Mouse (Mus musculus) embryonic facial prominence, embryonic 14.5 days (tissue): ENCODE measurements around the gene Lrrc28. TPM values are rescaled to one million over a fixed set of nuclear protein-coding genes. Genes with fewer than 3 reads are reported as not detected.
A peak's percentile ranks its signal among the peaks of the same experiment; 100 is the strongest.

Experiments used
- ATAC-seq: fragments of 200-750 bp; cut with Nextera tagmentation; 2 replicates; pipeline ENCODE4 v1.8.0; 2017; ENCODE audit warnings: low read depth, moderate number of reproducible peaks, moderate TSS enrichment
- DNase-seq: peaks from one replicate; pipeline ENCODE4 v3.0.0-alpha.2; 2015; ENCODE audit warnings: low spot score
- H3K27ac ChIP-seq: fragments of 300-500 bp; sonication (generic); replicated peaks from 2 replicates; pipeline ENCODE4 v1.5.1; 2014; ENCODE audit warnings: low read depth, mild to moderate bottlenecking, low read length, moderate library complexity
- H3K27me3 ChIP-seq: fragments of 300-500 bp; sonication (generic); replicated peaks from 2 replicates; pipeline ENCODE4 v1.6.1; 2014; ENCODE audit warnings: low read length; ENCODE audit not compliant: control insufficient read depth, insufficient read depth
- H3K36me3 ChIP-seq: fragments of 300-500 bp; sonication (generic); 2 replicates; pipeline ENCODE4 v1.6.1; 2014; ENCODE audit warnings: low read length, mixed read lengths; ENCODE audit not compliant: control insufficient read depth, insufficient read depth
- H3K4me1 ChIP-seq: fragments of 300-500 bp; sonication (generic); 2 replicates; pipeline ENCODE4 v1.6.1; 2014; ENCODE audit warnings: antibody characterized with exemption, low read length; ENCODE audit not compliant: control insufficient read depth, insufficient read depth
- H3K4me2 ChIP-seq: fragments of 300-500 bp; sonication (generic); 2 replicates; pipeline ENCODE4 v1.6.1; 2014; ENCODE audit warnings: low read depth, mild to moderate bottlenecking, low read length, moderate library complexity, mixed read lengths
- H3K4me3 ChIP-seq: fragments of 300-500 bp; sonication (generic); 2 replicates; pipeline ENCODE4 v1.5.1; 2014; ENCODE audit warnings: low read depth, mild to moderate bottlenecking, low read length
- H3K9ac ChIP-seq: fragments of 300-500 bp; sonication (generic); 2 replicates; pipeline ENCODE4 v1.6.1; 2014; ENCODE audit warnings: low read depth, mild to moderate bottlenecking, low read length, moderate library complexity, mixed read lengths
- H3K9me3 ChIP-seq: fragments of 300-500 bp; sonication (generic); 2 replicates; pipeline ENCODE4 v1.6.1; 2016; ENCODE audit warnings: low read length; ENCODE audit not compliant: control insufficient read depth
- WGBS: fragments of 180-500 bp; shearing (Covaris S2); extraction: QIAGEN DNeasy Blood & Tissue Kit; methylation state at CpG from one replicate; pipeline ENCODE4 v1.1.7; 2014; 5-methylcytosine and 5-hydroxymethylcytosine counted together
- polyA plus RNA-seq: library from polyadenylated mRNA; unstranded; fragments of >200 nt; fragmentation: Nextera tagmentation; extraction: Ambion mirVana; gene quantifications from 2 replicates; pipeline ENCODE4 v1.2.1, GENCODE M21; 2014

Lrrc28 gene
- polyA plus RNA-seq, 1 experiment from 2014 or later, result 19.8 TPM

DNA sequence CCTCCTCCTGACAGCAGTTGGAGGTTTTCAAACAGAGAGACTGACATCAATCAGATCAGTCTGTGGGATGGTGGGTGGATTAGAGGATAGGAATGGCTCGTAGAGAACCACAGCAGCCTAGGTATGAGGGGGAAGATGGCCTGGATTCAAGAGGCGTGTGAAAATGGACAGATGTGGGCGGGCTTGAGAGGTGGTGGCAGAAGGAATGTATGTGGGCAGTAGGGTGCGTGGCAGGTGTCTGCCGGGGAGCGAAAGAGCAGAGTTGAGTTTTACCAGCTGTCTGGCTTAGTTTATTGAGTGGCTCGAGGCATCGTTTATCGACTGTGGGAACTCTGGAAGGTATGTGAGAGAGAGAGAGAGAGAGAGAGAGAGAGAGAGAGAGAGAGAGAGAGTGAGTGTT lies 36.0 kb upstream of the Lrrc28 start:
- H3K4me3 ChIP-seq, result no peak overlapping the region
- 75% methylated on average over 9 of the region's 9 CpGs for WGBS
- ATAC-seq, result no peak
- DNase-seq, result no peak
- H3K9ac ChIP-seq, result no peak overlapping the region
- H3K9me3 ChIP-seq, result peaks cover 7% of the 10 kb centered on the region; the same call in 1 of the 2 replicates
- peaks cover 48% of the 10 kb centered on the region for H3K36me3 ChIP-seq
- no peak overlapping the region for H3K27ac ChIP-seq
- H3K27me3 ChIP-seq, result no peaks in the 10 kb centered on the region
- no peaks in the 10 kb centered on the region for H3K4me1 ChIP-seq
- H3K4me2 ChIP-seq, result no peak overlapping the region

DNA sequence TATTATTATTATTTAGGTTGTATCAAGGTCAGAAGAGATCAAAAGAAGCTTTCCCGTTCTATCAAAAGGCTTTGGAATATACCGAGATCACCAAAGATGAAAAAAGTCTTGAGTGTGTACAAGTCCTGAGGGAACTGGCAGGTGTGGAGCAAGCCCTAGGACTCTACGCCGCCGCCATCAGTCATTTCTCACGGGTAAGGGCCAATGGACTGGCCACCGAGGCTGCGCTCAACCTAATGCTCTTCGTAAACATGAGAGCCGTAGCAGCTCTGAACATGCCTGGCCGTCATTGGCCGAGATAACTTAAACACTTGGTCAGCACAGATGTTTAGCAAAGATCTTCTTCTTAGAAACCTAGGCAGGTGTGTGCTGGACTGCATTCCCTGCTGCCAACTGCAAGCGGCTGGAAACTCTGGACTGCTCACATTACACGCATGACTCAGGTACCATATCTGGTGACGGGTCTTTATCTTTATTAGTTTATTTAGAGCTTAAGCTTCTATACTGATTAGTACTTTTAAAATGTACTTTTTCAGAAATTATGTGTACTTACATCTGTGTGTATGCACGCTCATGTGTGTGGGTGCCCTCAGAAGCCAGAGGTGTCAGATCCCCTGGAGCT lies 33.9 kb upstream of the Lrrc28 start:
- H3K27me3 ChIP-seq, result no peaks in the 10 kb centered on the region
- no peak overlapping the region for H3K27ac ChIP-seq
- H3K36me3 ChIP-seq, result peaks cover 38% of the 10 kb centered on the region
- H3K4me2 ChIP-seq, result no peak overlapping the region
- H3K4me1 ChIP-seq, result no peaks in the 10 kb centered on the region
- ATAC-seq, result no peak
- WGBS, result 89% methylated on average over 16 of the region's 16 CpGs
- H3K9ac ChIP-seq, result no peak overlapping the region
- no peaks in the 10 kb centered on the region for H3K9me3 ChIP-seq
- no peak overlapping the region for H3K4me3 ChIP-seq
- DNase-seq, result no peak

DNA sequence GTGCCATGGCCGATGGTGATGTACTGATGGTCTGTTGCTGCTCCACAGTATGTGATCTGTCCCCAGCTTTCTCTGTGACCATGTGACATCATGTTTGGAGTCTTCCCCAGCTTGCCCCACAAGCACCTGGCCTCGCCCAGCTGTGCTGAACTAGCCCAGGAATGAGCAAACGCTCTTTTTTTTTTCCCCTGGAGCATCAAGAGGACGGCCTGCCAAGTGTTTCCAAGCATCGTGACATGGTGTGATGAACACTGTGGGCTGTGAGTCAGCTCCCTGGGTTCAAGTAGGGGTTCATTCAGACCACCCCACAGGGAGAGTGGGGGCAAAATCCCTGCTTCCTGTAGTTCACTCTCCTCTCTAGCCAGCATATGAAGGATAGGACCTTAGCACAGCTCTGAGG lies 28.6 kb upstream of the Lrrc28 start:
- no peak overlapping the region for H3K9ac ChIP-seq
- no peaks in the 10 kb centered on the region for H3K9me3 ChIP-seq
- no peak for DNase-seq
- no peak overlapping the region for H3K27ac ChIP-seq
- H3K4me3 ChIP-seq, result no peak overlapping the region
- H3K4me2 ChIP-seq, result no peak overlapping the region
- no peak for ATAC-seq
- H3K27me3 ChIP-seq, result no peaks in the 10 kb centered on the region
- 89% methylated on average over 5 of the region's 5 CpGs for whole genome bisulfite sequencing
- H3K36me3 ChIP-seq, result peaks cover 37% of the 10 kb centered on the region
- no peaks in the 10 kb centered on the region for H3K4me1 ChIP-seq

DNA sequence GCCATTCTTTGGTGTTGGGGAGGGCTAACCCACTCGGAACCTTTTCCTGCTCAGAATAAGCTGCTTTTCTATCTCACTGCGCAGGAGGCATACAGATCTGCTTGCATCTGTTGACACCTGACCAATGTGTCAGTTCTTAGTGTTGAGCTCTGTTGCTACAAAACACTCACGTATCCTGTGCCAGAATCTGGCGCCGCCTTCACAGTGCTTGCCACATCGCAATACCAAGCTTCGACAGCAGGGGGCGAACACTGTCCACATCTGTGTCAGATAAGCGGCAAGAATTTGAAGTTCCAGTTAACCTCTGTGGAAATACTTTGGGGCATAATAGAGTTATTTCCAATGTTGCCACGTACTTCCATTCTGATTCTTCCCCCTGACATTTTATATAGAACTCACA lies 27.6 kb upstream of the Lrrc28 start:
- peak; percentile 91 for DNase-seq
- H3K4me2 ChIP-seq, result no peak overlapping the region
- H3K36me3 ChIP-seq, result peaks cover 44% of the 10 kb centered on the region
- WGBS, result 10% methylated on average over 10 of the region's 10 CpGs
- no peaks in the 10 kb centered on the region for H3K4me1 ChIP-seq
- no peaks in the 10 kb centered on the region for H3K9me3 ChIP-seq
- no peak overlapping the region for H3K27ac ChIP-seq
- ATAC-seq, result peak; percentile 78
- no peak overlapping the region for H3K4me3 ChIP-seq
- no peaks in the 10 kb centered on the region for H3K27me3 ChIP-seq
- H3K9ac ChIP-seq, result no peak overlapping the region

DNA sequence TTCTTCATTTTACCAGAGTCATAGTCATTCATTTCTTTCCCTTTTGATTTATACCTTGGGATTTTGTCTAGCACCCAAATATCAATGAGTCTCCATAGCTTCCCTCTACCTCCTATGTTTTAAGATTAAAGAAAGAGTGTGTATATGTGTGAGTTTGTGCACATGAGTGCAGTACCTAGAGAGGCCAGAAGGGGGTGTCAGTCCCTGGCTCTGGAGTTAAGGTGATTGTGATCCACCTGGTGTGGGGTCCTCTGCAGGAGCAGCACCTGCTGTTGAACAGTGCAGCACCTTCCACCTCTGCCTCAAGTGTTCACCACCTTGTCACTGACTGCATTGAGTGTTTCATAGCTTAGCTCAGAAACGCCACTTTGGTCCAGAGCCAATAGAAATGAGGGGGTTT lies 25.9 kb upstream of the Lrrc28 start:
- Histone ChIP-seq H3K4me3 (no peak overlapping the region), H3K4me2 (no peak overlapping the region), H3K36me3 (peaks cover 61% of the 10 kb centered on the region), H3K9ac (no peak overlapping the region), H3K27ac (no peak overlapping the region), H3K27me3 (no peaks in the 10 kb centered on the region), H3K9me3 (no peaks in the 10 kb centered on the region), H3K4me1 (no peaks in the 10 kb centered on the region)
- WGBS, result 87% methylated on average over 1 of the region's 1 CpGs
- DNase-seq (no peak), ATAC-seq (no peak)

DNA sequence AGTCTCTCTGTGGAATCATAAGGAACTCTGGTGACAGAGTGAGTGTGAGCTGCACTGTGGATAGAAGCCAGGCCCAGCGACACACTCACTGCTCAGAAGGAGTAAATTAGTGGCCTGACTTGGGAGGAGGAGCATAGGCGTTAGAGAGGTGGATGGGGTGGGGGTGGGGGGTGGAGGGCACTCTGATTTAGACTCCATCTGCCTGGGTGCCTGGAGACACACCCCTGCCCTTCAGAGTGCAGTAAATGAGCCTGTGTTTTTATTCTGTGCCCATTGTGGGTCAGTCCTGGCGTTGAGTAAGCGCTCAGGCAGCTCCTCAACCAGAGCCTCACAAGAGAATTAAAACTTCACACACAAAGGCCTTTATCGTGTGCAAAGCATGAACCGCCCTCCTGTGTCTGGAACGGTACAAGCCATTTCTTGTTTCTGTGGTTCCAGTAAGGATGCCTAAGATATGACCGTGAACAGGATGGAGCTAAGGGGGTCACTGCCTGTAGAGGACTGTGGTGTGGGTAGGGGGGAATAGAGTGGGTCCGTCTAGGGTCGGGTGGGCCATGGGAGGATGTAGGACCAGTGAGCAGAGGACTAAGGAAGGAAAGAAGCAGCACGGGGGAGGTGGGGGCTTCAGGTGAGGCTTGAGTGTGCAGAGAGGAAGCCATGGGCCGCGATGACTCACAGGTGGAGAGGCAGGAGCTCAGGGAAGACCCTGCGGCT lies 19.1 kb upstream of the Lrrc28 start:
- 79% methylated on average over 14 of the region's 14 CpGs for WGBS
- peaks cover 62% of the 10 kb centered on the region for H3K36me3 ChIP-seq
- H3K9ac ChIP-seq, result no peak overlapping the region
- no peak overlapping the region for H3K27ac ChIP-seq
- H3K9me3 ChIP-seq, result no peaks in the 10 kb centered on the region
- H3K4me2 ChIP-seq, result no peak overlapping the region
- no peak overlapping the region for H3K4me3 ChIP-seq
- no peaks in the 10 kb centered on the region for H3K4me1 ChIP-seq
- H3K27me3 ChIP-seq, result no peaks in the 10 kb centered on the region
- peak; percentile 41; the same call in 1 of the 2 replicates for ATAC-seq
- no peak for DNase-seq

DNA sequence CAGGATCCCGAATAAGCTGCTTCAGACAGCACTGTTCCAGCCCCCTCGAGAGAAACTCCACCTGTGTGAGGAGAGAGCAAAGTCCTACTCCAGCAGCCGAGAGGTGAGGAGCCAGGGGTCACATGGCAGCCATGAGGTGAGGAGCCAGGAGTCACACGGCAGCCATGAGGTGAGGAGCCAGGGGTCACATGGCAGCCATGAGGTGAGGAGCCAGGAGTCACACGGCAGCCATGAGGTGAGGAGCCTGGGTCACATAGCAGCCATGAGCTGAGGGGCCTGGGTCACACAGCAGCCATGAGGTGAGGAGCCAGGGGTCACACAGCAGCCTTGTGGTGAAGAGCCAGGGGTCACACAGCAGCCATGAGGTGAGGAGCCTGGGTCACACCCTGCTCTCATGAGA lies 17.4 kb upstream of the Lrrc28 start:
- WGBS, result 78% methylated on average over 5 of the region's 5 CpGs

DNA sequence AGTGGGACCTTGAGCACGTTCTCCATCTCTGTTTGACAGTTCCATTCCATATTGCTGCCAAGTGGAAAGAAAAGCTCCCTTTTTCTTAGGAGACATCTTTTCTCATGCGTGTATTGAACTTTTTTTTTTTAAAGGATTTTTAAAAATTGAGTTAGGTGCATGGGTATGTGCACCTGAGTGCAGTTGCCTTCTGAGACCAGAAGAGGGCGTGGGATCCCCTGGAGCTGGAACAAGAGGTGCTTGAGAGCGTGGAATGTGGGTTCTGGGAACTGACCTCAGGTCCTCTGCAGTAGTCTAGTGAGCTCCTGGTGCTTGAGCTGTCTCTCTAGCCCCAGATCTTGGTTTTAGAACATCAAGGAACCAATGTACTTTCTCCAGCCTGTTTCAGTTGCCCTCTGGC lies 13.0 kb upstream of the Lrrc28 start:
- DNase-seq (no peak), ATAC-seq (no peak)
- H3K9me3 ChIP-seq, result no peaks in the 10 kb centered on the region
- no peaks in the 10 kb centered on the region for H3K27me3 ChIP-seq
- peaks cover 11% of the 10 kb centered on the region; the same call in 1 of the 2 replicates for H3K36me3 ChIP-seq
- H3K9ac ChIP-seq, result no peak overlapping the region
- no peak overlapping the region for H3K4me2 ChIP-seq
- 87% methylated on average over 4 of the region's 4 CpGs for WGBS
- no peak overlapping the region for H3K27ac ChIP-seq
- no peaks in the 10 kb centered on the region; the same call in 1 of the 2 replicates for H3K4me1 ChIP-seq
- no peak overlapping the region for H3K4me3 ChIP-seq

More for the DNA sequence above, 17.4 kb upstream of the Lrrc28 start:
- H3K9me3 ChIP-seq, result no peaks in the 10 kb centered on the region
- H3K36me3 ChIP-seq, result peaks cover 45% of the 10 kb centered on the region
- DNase-seq, result no peak
- no peak for ATAC-seq
- no peak overlapping the region for H3K4me3 ChIP-seq
- H3K4me2 ChIP-seq, result no peak overlapping the region
- no peak overlapping the region for H3K9ac ChIP-seq
- H3K4me1 ChIP-seq, result no peaks in the 10 kb centered on the region
- no peak overlapping the region for H3K27ac ChIP-seq
- H3K27me3 ChIP-seq, result no peaks in the 10 kb centered on the region

DNA sequence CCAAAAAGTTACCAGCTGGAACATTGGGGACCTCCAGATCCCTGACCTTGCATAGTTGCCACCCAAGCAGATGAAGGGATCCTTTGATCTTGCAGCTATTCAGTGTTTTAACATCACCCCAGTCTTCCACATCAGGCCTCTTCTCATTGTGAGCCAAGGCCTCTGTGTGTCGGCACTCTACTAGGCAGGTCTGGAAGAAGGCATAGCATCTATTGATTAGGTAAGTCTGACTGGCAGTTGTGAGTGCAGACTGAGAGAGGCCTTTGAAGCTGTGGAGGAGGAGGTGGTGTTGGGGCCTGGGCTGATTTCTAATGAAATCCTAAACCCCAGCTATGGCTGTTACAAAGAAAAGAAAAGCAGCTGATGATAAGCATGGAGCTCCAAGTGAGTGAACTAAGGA lies 10.1 kb upstream of the Lrrc28 start:
- no peak overlapping the region for H3K4me3 ChIP-seq
- no peaks in the 10 kb centered on the region for H3K36me3 ChIP-seq
- DNase-seq (no peak), ATAC-seq (peak; percentile 83)
- no peaks in the 10 kb centered on the region for H3K9me3 ChIP-seq
- H3K27ac ChIP-seq, result no peak overlapping the region; the same call in 1 of the 2 replicates
- peaks cover 3% of the 10 kb centered on the region; the same call in 1 of the 2 replicates for H3K4me1 ChIP-seq
- no peak overlapping the region for H3K4me2 ChIP-seq
- no peaks in the 10 kb centered on the region for H3K27me3 ChIP-seq
- no peak overlapping the region for H3K9ac ChIP-seq
- WGBS, result 20% methylated on average over 1 of the region's 1 CpGs
